Mouse (Mus musculus) stomach, embryonic 15.5 days (tissue): ENCODE results near the gene Pstk. TPM values are rescaled to one million over a fixed set of nuclear protein-coding genes. Genes with fewer than 3 reads are reported as not detected.
"Not testable (repeated sequence)": the region's sequence is repeated elsewhere in the genome, so short reads cannot be mapped to it uniquely, and the experiment has no call there.

Experiments
- ATAC-seq: fragments of 200-750 bp; cut with Nextera tagmentation; 2 replicates; pipeline ENCODE4 v1.8.0; 2017; ENCODE audit warnings: low read depth, moderate number of reproducible peaks, moderate TSS enrichment; ENCODE audit not compliant: insufficient read depth, low FRiP score
- H3K27ac ChIP-seq: fragments of 300-500 bp; sonication (generic); 2 replicates; pipeline ENCODE4 v1.5.1; 2015; ENCODE audit warnings: mild to moderate bottlenecking, inconsistent platforms
- H3K27me3 ChIP-seq: fragments of 300-500 bp; sonication (generic); replicated peaks from 2 replicates; pipeline ENCODE4 v1.6.1; 2015; ENCODE audit warnings: inconsistent platforms
- H3K36me3 ChIP-seq: fragments of 300-500 bp; sonication (generic); 2 replicates; pipeline ENCODE4 v1.6.1; 2015; ENCODE audit warnings: inconsistent platforms
- H3K4me1 ChIP-seq: fragments of 300-500 bp; sonication (generic); 2 replicates; pipeline ENCODE4 v1.6.1; 2015; ENCODE audit warnings: inconsistent platforms
- H3K4me2 ChIP-seq: fragments of 300-500 bp; sonication (generic); 2 replicates; pipeline ENCODE4 v1.6.1; 2015; ENCODE audit warnings: mild to moderate bottlenecking, inconsistent platforms
- H3K4me3 ChIP-seq: fragments of 300-500 bp; sonication (generic); replicated peaks from 2 replicates; pipeline ENCODE4 v1.5.1; 2015; ENCODE audit warnings: inconsistent platforms
- H3K9ac ChIP-seq: fragments of 300-500 bp; sonication (generic); 2 replicates; pipeline ENCODE4 v1.6.1; 2015; ENCODE audit warnings: inconsistent platforms
- H3K9me3 ChIP-seq: fragments of 300-500 bp; sonication (generic); 2 replicates; pipeline ENCODE4 v1.6.1; 2016; ENCODE audit warnings: inconsistent platforms
- whole genome bisulfite sequencing: fragments of 180-500 bp; shearing (Covaris S2); methylation state at CpG from one replicate; pipeline ENCODE4 v1.1.7; 2015; 5-methylcytosine and 5-hydroxymethylcytosine counted together
- polyA plus RNA-seq: library from polyadenylated mRNA; unstranded; fragments of >200 nt; fragmentation: Nextera tagmentation; extraction: Ambion mirVana; gene quantifications from 2 replicates; pipeline ENCODE4 v1.2.1, GENCODE M21; 2015

Pstk gene
- polyA plus RNA-seq, 1 experiment from 2014 or later, result 69.8 TPM

DNA sequence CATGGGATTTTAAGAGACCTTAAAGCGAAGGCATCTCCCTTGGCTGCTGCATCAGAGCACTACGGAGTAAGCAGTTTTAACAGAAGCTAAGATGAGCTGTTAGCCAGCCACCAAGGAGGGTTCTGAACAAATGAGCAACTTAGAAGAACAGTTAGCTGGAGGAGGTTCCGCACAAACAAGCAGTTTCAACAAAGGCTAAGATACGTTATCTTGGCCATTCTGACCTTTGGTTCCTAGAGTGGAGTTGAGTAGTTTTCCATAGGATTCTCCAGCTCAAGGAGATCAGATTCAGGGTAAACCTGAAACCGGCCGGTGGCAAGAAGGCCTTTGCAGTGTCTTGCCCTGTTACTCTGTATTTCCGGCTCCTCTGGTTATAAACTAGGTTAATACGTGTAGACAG lies 6.8 kb upstream of the Pstk start:
- ATAC-seq, result no peak
- H3K9me3 ChIP-seq, result no peaks in the 10 kb centered on the region
- H3K4me2 ChIP-seq, result no peak overlapping the region
- H3K36me3 ChIP-seq, result no peaks in the 10 kb centered on the region
- H3K27ac ChIP-seq, result no peak overlapping the region
- H3K9ac ChIP-seq, result no peak overlapping the region
- H3K27me3 ChIP-seq, result no peaks in the 10 kb centered on the region
- 75% methylated on average over 8 of the region's 8 CpGs for WGBS
- H3K4me1 ChIP-seq, result peaks cover 4% of the 10 kb centered on the region; the same call in 1 of the 2 replicates
- H3K4me3 ChIP-seq, result no peak overlapping the region

DNA sequence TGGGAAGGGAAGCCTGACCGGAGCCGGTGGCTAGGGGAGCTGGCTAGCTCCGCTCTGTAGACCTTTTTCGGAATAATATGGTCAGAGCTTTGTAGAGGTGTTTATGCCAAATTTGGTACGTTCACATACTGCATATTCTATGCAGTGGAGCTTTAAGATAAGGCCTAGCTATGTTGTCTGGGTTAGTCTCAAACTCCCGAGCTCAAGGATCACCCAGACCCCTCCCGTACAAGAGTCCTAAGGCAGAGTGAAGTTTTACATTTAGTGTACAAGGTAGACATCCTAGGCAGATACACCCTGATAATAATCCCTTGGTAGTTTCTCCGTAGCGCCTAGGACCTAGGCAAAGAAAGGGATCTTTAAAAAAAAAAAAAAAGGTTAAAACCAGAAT lies 524 bp downstream of the Pstk start:
- no peaks in the 10 kb centered on the region; the same call in 1 of the 2 replicates for H3K4me1 ChIP-seq
- no peaks in the 10 kb centered on the region for H3K9me3 ChIP-seq
- peak overlapping the region; percentile 91 for H3K9ac ChIP-seq
- peak overlapping the region; percentile 97 for H3K27ac ChIP-seq
- H3K27me3 ChIP-seq, result no peaks in the 10 kb centered on the region
- 7% methylated on average over 9 of the region's 9 CpGs for WGBS
- H3K36me3 ChIP-seq, result no peaks in the 10 kb centered on the region
- no peak for ATAC-seq
- H3K4me2 ChIP-seq, result peak overlapping the region; percentile 56
- peak overlapping the region; percentile 75 for H3K4me3 ChIP-seq

DNA sequence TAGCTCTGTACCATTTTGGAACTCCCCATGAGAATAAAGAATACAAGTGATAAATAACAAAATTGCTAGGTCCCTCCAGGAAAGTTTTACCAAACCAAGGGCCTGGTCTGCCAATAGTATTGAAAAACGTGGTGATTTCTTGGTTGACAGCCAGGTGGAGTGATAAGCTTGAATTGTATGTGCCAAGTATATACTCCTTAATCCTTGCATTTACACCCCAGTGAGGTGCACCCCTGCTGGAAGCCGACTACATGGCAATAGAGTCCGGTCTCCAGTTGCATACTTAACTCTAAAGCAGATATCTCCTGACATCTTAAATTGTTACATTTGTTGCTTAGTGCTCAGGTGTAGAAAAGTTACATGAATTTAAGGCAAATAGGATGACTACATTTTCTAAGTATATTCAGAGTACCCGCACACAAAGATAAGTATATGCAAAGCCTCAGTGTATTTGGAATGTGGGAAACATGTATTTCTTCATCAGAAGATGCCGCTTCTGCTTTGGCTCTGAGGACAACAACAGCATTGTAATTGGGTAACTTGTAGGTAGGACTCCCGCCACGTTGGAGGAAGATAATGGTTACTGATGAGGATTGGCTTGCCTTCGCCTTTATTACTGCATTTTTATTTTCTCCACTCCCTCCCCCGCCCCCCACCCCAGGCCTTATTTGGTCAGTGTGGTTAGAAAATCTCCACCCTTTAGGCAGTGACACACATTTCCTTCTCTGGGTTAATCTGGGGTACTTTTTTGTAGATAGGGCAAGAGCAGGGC lies 1.1 kb downstream of the Pstk start:
- no peaks in the 10 kb centered on the region for H3K36me3 ChIP-seq
- no peaks in the 10 kb centered on the region; the same call in 1 of the 2 replicates for H3K4me1 ChIP-seq
- peak overlapping the region; percentile 97; the same call in 1 of the 2 replicates for H3K27ac ChIP-seq
- no peak for ATAC-seq
- no peak overlapping the region for H3K9ac ChIP-seq
- H3K27me3 ChIP-seq, result no peaks in the 10 kb centered on the region
- 67% methylated on average over 9 of the region's 9 CpGs for WGBS
- peak overlapping the region; percentile 56 for H3K4me2 ChIP-seq
- H3K9me3 ChIP-seq, result no peaks in the 10 kb centered on the region
- peak overlapping the region; percentile 75 for H3K4me3 ChIP-seq

DNA sequence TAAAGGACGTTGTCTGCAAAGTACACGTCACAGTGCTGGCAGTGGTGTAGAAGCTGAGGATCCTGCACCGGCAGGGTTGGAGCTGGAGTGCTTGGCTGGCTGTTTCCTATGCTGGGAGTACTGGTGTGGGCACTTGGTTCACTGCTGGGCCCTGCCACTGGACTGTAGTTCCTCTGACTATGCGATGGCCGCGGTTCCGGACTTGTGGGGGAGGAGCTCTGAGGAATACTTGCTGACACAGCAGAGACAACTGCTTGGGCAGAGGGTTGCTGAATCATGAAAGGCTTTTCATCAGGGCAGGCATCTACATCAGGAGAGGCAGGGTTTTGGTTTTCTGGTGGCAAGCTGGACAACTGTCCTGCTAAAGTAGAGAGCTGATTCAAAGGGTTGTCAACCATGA lies 20.8 kb downstream of the Pstk start:
- not testable (repeated sequence) for H3K36me3 ChIP-seq, H3K27me3 ChIP-seq, H3K4me3 ChIP-seq, H3K27ac ChIP-seq, ATAC-seq, H3K9ac ChIP-seq, H3K4me2 ChIP-seq, H3K9me3 ChIP-seq, H3K4me1 ChIP-seq
- WGBS, result 85% methylated on average over 7 of the region's 7 CpGs

DNA sequence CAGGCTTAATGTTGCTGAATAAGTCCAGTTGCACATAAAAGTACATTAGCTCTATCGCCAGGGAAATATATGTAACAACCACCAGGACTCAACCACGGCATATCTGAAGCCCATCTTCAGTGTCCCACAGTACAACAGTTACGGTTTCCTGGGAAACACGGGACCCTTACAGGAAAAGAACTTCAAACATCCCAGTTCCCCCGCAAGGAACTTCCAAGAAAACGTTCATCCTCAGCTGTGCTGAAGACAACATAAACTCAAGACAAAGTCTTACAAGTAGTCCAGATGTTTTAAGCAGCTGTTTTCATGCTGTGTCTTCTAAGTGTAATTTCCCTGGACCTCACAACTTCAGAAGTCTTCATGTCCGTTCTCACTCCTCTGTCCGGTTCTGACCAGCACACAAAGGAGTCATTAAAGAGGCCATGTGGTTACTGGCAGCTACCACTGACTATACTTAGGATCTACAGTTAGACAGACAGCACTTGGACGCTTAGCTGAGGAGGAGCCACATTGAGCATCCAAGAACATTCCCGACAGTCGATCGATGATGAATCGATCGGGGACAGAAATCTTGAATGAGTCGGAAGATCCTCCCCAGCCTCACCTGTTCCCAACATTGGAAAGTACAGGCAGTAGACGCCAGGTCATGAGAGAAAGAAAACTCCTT lies 38.5 kb downstream of the Pstk start:
- WGBS, result 5% methylated on average over 16 of the region's 16 CpGs
- 0 out of 2 replicates have a peak overlapping the region, but pooled peaks have one; percentile 31 for H3K27ac ChIP-seq
- ATAC-seq, result no peak

DNA sequence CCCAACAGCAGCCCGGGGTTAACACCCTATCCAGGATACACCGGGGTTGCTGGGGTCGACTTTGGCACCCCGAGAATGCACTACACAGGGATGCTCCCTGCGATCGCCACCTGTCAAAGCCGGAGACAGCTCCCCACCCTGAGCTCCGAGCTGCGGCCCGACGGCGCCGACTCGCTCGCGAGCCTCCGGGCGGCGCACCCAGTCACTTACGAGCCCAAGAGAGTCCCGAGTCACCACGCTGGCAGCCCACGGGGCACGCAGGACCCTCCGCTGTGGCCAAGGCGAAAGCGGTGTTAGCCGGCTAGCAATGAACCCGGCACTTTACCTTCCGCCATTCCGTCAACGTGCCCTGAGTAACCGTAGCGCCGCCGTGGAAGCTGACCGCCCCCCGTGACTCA lies 39.0 kb downstream of the Pstk start:
- H3K9ac ChIP-seq, result peak overlapping the region; percentile 92
- H3K4me2 ChIP-seq, result peak overlapping the region; percentile 74
- no peaks in the 10 kb centered on the region for H3K27me3 ChIP-seq
- H3K9me3 ChIP-seq, result no peaks in the 10 kb centered on the region
- ATAC-seq, result peak; percentile 54
- H3K4me3 ChIP-seq, result peak overlapping the region; percentile 93
- H3K4me1 ChIP-seq, result 0 out of 2 replicates have a peak, but pooled peaks cover 10% of the 10 kb centered on the region
- H3K36me3 ChIP-seq, result no peaks in the 10 kb centered on the region
- 0 out of 2 replicates have a peak overlapping the region, but pooled peaks have one; percentile 31 for H3K27ac ChIP-seq
- WGBS, result 0% methylated on average over 38 of the region's 38 CpGs

More for the DNA sequence above, 38.5 kb downstream of the Pstk start:
- Histone ChIP-seq H3K9ac (peak overlapping the region; percentile 92), H3K4me2 (peak overlapping the region; percentile 74), H3K27me3 (no peaks in the 10 kb centered on the region), H3K9me3 (no peaks in the 10 kb centered on the region), H3K36me3 (no peaks in the 10 kb centered on the region), H3K4me3 (peak overlapping the region; percentile 93), H3K4me1 (0 out of 2 replicates have a peak, but pooled peaks cover 10% of the 10 kb centered on the region)

DNA sequence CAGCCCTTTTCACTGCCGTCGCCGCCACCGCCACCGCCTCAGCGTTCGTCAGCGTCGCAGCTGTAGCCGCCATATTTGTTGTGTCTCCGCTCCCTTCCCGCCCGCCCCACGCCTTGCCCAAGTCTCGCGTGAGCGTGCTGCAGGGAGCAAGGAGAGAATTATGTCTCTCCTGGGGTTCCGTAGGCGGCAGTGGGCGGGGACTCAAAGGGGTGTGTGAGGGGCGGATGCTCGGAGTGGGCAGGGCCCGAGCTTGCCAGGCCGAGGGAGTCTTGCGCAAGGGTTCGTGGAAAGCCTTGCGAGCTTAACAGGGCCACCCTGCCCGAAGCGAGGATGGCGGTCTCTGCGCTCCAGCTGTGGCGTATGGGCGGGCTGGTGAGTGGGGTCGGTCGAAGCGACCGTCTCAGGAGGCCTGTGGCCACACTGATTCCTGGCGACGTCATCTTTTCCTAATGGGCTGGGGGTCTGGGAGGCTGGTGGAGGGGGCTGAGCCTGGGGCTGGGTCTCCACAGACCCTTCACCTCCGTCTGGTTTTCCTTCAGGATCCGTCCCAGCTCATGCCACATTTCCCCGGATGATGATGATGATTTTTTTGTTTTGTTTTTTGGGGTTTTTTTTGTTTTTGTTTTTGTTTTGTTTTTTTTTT lies 39.6 kb downstream of the Pstk start, which contains the start of the genes Ikzf5 and Acadsb:
Gene Ikzf5 (minus strand): TSS at position 106 of the 643 bp plus-strand sequence.
Gene Acadsb (plus strand): TSS at position 186 of the 643 bp plus-strand sequence.
- H3K9me3 ChIP-seq, result no peaks in the 10 kb centered on the region
- WGBS, result under 1% methylated on average over 42 of the region's 42 CpGs
- H3K9ac ChIP-seq, result peak within 1 kb of the TSS; percentile 92
- no peaks in the 10 kb centered on the region for H3K36me3 ChIP-seq
- ATAC-seq, result peak; percentile 99
- H3K27ac ChIP-seq, result peak within 1 kb of the TSS; percentile 84
- H3K4me2 ChIP-seq, result peak within 1 kb of the TSS; percentile 74
- H3K27me3 ChIP-seq, result no peaks in the 10 kb centered on the region
- peak within 1 kb of the TSS; percentile 93 for H3K4me3 ChIP-seq
- 0 out of 2 replicates have a peak, but pooled peaks cover 10% of the 10 kb centered on the region for H3K4me1 ChIP-seq

DNA sequence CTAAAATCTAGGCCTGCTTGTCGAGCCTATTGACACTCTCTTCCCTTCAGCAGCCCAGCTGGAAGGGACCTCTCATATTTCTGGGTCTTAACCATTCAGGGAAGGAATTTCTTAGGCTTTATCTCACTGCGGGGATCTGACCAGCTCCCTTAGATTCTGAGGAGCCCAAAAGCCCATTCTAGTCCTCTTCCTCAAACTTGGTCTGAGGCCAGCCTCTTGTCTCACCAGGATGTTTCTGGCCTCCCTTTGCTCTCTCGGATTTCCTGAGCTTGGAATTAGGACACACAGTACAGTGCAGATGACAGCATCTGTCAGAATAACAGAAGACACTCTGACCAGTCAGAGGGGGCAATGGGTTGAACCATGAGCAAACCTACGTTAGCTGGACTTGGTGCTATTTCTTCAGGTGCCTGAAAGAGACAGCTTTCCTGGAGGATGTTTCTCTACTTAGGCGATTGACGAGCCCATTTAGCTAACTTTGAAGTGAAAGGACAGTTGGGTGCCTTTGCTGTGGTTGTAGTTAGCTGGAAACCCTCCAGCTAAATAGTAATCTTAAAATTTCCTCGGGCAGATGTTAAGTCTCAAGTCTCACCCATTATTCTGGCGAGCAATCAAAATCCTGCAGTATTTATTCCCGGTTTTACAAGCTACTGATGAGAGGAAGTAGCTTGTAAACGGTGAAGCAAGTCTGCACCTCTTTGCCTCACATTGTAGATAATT lies 40.4 kb downstream of the Pstk start:
- no peaks in the 10 kb centered on the region for H3K27me3 ChIP-seq
- WGBS, result 29% methylated on average over 10 of the region's 10 CpGs
- H3K4me1 ChIP-seq, result 0 out of 2 replicates have a peak, but pooled peaks cover 10% of the 10 kb centered on the region
- H3K4me3 ChIP-seq, result peak overlapping the region; percentile 93
- H3K9me3 ChIP-seq, result no peaks in the 10 kb centered on the region
- peak overlapping the region; percentile 84 for H3K27ac ChIP-seq
- H3K9ac ChIP-seq, result no peak overlapping the region; the same call in 1 of the 2 replicates
- no peaks in the 10 kb centered on the region for H3K36me3 ChIP-seq
- ATAC-seq, result no peak
- peak overlapping the region; percentile 66 for H3K4me2 ChIP-seq

DNA sequence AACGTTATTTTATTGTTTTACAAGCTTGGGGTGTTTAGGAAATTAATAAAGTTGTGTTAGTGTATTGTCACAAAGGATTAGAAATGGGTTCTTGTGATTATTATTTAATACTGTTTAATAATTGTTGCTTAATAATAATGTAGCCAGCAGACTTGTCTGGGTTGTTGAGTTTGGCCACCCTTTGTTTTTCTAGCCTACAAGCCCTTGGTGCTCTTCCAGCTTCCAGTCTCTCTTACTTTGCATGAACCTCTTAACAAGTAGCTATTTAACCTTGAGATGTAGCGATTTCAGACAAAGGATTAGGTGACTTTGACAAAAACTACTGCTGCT lies 41.0 kb downstream of the Pstk start:
- 0 out of 2 replicates have a peak, but pooled peaks cover 10% of the 10 kb centered on the region for H3K4me1 ChIP-seq
- no peaks in the 10 kb centered on the region for H3K27me3 ChIP-seq
- no peak overlapping the region; the same call in 1 of the 2 replicates for H3K4me3 ChIP-seq
- H3K27ac ChIP-seq, result no peak overlapping the region
- peak overlapping the region; percentile 66; the same call in 1 of the 2 replicates for H3K4me2 ChIP-seq
- no peak for ATAC-seq
- H3K9ac ChIP-seq, result no peak overlapping the region
- 44% methylated on average over 2 of the region's 2 CpGs for WGBS
- H3K36me3 ChIP-seq, result no peaks in the 10 kb centered on the region
- H3K9me3 ChIP-seq, result no peaks in the 10 kb centered on the region

DNA sequence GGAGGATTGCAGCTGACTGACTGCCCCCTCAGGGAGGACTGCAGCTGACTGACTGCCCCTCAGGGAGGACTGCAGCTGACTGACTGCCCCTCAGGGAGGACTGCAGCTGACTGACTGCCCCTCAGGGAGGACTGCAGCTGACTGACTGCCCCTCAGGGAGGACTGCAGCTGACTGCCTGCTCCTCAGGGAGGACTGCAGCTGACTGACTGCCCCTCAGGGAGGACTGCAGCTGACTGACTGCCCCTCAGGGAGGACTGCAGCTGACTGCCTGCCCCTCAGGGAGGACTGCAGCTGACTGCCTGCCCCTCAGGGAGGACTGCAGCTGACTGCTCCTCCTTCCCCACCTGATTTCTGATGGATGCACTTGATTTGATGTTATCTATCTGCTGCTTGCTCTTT lies 45.8 kb downstream of the Pstk start:
- not testable (repeated sequence) for H3K4me3 ChIP-seq, ATAC-seq

DNA sequence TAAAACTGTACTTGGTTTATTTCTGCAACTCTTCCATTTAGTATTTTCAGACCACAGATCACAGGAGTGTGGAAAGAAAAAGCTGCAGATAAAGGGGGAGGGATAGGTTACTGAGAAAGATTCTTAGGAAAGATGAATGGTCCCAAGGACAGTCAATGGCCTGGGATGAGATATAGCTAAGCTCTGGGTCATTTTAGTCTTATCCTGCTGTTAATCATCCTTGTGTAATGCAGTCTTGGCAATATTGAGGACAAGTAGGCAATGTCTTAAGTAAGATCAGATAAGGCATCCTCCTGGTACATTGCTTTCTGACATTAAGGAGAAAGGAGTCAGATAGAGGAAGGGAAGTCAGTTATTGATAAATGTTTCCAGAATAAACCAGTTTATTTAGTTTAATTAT lies 46.7 kb downstream of the Pstk start:
- no peak overlapping the region for H3K27ac ChIP-seq
- H3K4me3 ChIP-seq, result no peak overlapping the region
- no peaks in the 10 kb centered on the region for H3K9me3 ChIP-seq
- H3K36me3 ChIP-seq, result no peaks in the 10 kb centered on the region
- H3K9ac ChIP-seq, result no peak overlapping the region
- 0 out of 2 replicates have a peak, but pooled peaks cover 4% of the 10 kb centered on the region for H3K4me1 ChIP-seq
- ATAC-seq, result no peak
- H3K4me2 ChIP-seq, result no peak overlapping the region
- no peaks in the 10 kb centered on the region for H3K27me3 ChIP-seq

More for the DNA sequence above, 45.8 kb downstream of the Pstk start:
- H3K36me3 ChIP-seq, H3K9me3 ChIP-seq, H3K27ac ChIP-seq, H3K4me2 ChIP-seq, H3K27me3 ChIP-seq, H3K9ac ChIP-seq, H3K4me1 ChIP-seq: not testable (repeated sequence)
